Mouse (Mus musculus): ENCODE measurements around the gene Capn13. TPM values are rescaled to one million over a fixed set of nuclear protein-coding genes. Genes with fewer than 3 reads are reported as not detected.
"Not testable (repeated sequence)": the region's sequence is repeated elsewhere in the genome, so short reads cannot be mapped to it uniquely, and the experiment has no call there.

Capn13 gene
- total and polyA plus RNA-seq, 2 experiments from 2014 or later, result 0.09 TPM; not detected in 1

DNA sequence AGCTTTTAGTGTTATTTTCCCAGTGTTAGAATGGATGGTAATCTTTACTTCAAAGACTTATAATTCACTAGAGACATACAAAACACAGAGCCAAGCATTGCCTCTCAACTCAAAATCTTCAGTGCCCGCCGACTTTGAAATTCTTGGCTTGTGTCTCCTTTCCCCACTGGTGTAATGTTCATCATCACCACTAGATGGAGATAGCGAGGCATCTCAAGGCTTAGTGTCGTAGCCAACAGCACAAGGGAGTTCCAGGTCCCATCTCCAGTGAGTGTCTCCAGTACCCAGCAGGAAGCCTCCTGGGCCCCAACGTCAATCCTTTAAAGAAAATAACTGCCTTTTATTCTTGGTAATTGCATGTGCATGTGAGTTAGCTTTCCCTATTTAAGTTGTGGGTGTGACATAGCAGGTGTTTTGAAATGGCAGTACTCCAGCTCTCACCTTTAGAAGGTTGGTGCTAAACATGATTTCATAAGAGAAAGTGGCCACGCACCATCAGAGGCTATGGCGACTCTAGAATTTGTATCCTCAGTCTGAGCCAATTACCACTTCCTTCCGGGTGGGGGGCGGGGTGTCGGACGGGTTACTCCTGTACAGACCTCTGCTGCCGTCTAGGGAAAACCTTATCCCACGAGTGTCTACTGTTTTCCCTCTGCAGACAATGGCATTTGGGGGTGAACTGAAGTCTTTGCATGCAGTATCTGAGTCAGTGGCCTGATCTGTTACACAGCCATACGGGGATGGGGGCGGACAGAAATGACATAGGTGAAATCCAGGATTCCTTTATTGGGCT is 99.2 kb downstream of the Capn13 start:
- H3K36me3 ChIP-seq (ENCODE audit: insufficient read depth, low read length), result no peaks in the 10 kb centered on the region
- no peak overlapping the region for H3K4me3 ChIP-seq (ENCODE audit: low read depth, low read length)
- ATAC-seq (ENCODE audit: low FRiP score) (peak; percentile 39; the same call in 1 of the 2 replicates), DNase-seq (ENCODE audit: low spot score) (peak; percentile 87)
- no peak overlapping the region for H3K9ac ChIP-seq (replicated peaks; ENCODE audit: low read length, poor library complexity, severe bottlenecking)
- H3K4me1 ChIP-seq (ENCODE audit: insufficient read depth, low read length), result no peaks in the 10 kb centered on the region; the same call in 1 of the 2 replicates
- H3K4me2 ChIP-seq (ENCODE audit: low read depth, low read length, poor library complexity, severe bottlenecking), result no peak overlapping the region
- 39% methylated on average over 15 of the region's 15 CpGs for WGBS
- TF ChIP-seq CTCF (IDR thresholded peaks at IDR 0.05), result peak; percentile 98
- no peaks in the 10 kb centered on the region for H3K27me3 ChIP-seq (ENCODE audit: insufficient read depth, low read length)
- no peaks in the 10 kb centered on the region for H3K9me3 ChIP-seq (ENCODE audit: low read length)
- no peak overlapping the region for H3K27ac ChIP-seq (ENCODE audit: low read depth, low read length)

- Histone ChIP-seq H3K4me1 (ENCODE audit: insufficient read depth, low read length) (no peaks in the 10 kb centered on the region; the same call in 1 of the 2 replicates), H3K9ac (replicated peaks; ENCODE audit: low read length, poor library complexity, severe bottlenecking) (no peak overlapping the region), H3K4me2 (ENCODE audit: low read depth, low read length, poor library complexity, severe bottlenecking) (no peak overlapping the region), H3K27me3 (ENCODE audit: insufficient read depth, low read length) (no peaks in the 10 kb centered on the region), H3K4me3 (ENCODE audit: low read depth, low read length) (no peak overlapping the region), H3K27ac (ENCODE audit: low read depth, low read length) (no peak overlapping the region), H3K9me3 (ENCODE audit: low read length) (no peaks in the 10 kb centered on the region), H3K36me3 (ENCODE audit: insufficient read depth, low read length) (no peaks in the 10 kb centered on the region)
- no peak for TF ChIP-seq CTCF (IDR thresholded peaks at IDR 0.05)
- ATAC-seq (ENCODE audit: low FRiP score) (no peak), DNase-seq (ENCODE audit: low spot score) (no peak)
- 78% methylated on average over 7 of the region's 7 CpGs for WGBS
Measured at GRCm38 (mm10) chr17:73300147-73300880, 100.4 kb downstream of the Capn13 start.

- no peaks in the 10 kb centered on the region for H3K27me3 ChIP-seq (ENCODE audit: insufficient read depth, low read length)
- no peaks in the 10 kb centered on the region for H3K36me3 ChIP-seq (ENCODE audit: insufficient read depth, low read length)
- H3K4me1 ChIP-seq (ENCODE audit: insufficient read depth, low read length), result no peaks in the 10 kb centered on the region; the same call in 1 of the 2 replicates
- DNase-seq (ENCODE audit: low spot score) (no peak), ATAC-seq (ENCODE audit: low FRiP score) (no peak)
- H3K4me2 ChIP-seq (ENCODE audit: low read depth, low read length, poor library complexity, severe bottlenecking), result no peak overlapping the region
- no peak overlapping the region for H3K9ac ChIP-seq (replicated peaks; ENCODE audit: low read length, poor library complexity, severe bottlenecking)
- H3K4me3 ChIP-seq (ENCODE audit: low read depth, low read length), result no peak overlapping the region
- WGBS, result 92% methylated on average over 6 of the region's 6 CpGs
- H3K9me3 ChIP-seq (ENCODE audit: low read length), result no peaks in the 10 kb centered on the region
- no peak for TF ChIP-seq CTCF (IDR thresholded peaks at IDR 0.05)
- no peak overlapping the region for H3K27ac ChIP-seq (ENCODE audit: low read depth, low read length)
Measured at GRCm38 (mm10) chr17:73298981-73299380, 101.7 kb downstream of the Capn13 start.

DNA sequence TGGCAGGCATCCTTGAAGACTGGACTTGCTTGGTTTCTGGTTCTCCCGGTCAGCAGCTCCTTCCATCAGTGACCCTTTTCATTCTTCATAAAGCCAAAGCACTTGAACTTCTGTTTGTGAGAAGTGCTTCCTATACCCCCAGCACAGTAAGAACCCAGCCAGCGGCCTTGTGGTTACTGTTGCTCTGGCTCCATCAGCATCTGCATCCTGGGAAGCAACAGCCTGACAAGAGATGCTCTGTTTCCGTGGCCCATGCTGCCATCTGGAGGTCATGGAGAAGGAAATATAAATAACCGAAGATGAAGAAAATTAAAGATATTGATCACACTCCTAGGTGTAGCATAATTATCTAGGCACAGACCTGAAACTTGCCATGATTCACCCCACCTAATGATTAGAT is 103.8 kb downstream of the Capn13 start:
- Histone ChIP-seq H3K27me3 (ENCODE audit: insufficient read depth, low read length) (no peaks in the 10 kb centered on the region), H3K9me3 (ENCODE audit: low read length) (no peaks in the 10 kb centered on the region), H3K9ac (replicated peaks; ENCODE audit: low read length, poor library complexity, severe bottlenecking) (no peak overlapping the region), H3K4me1 (ENCODE audit: insufficient read depth, low read length) (no peaks in the 10 kb centered on the region; the same call in 1 of the 2 replicates), H3K36me3 (ENCODE audit: insufficient read depth, low read length) (no peaks in the 10 kb centered on the region), H3K4me2 (ENCODE audit: low read depth, low read length, poor library complexity, severe bottlenecking) (no peak overlapping the region), H3K4me3 (ENCODE audit: low read depth, low read length) (no peak overlapping the region), H3K27ac (ENCODE audit: low read depth, low read length) (no peak overlapping the region)
- TF ChIP-seq CTCF (IDR thresholded peaks at IDR 0.05), result peak; percentile 91
- WGBS, result 29% methylated on average over 4 of the region's 4 CpGs
- ATAC-seq (ENCODE audit: low FRiP score), result peak; percentile 50; the same call in 1 of the 2 replicates
- DNase-seq (ENCODE audit: low spot score), result peak; percentile 90

DNA sequence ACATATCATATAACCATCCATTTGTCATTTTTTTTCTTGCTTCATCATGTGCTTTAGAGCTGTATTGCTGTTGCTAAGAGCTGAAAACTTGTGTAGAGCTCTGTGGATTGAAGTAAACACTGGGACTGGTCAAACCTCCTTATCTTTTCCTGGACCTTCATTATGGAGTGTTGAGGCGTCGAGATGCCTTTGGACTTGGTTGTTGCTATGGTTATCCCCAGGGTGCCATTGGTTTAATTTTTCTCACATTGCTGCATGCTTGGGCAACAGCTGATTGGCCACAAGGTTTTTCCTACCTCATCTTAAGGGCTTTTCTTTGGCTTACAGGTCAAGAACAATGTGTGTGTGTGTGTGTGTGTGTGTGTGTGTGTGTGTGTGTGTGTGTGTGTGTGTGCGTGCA is 107.4 kb downstream of the Capn13 start:
- Histone ChIP-seq H3K36me3 (ENCODE audit: insufficient read depth, low read length) (no peaks in the 10 kb centered on the region), H3K4me2 (ENCODE audit: low read depth, low read length, poor library complexity, severe bottlenecking) (no peak overlapping the region), H3K4me1 (ENCODE audit: insufficient read depth, low read length) (no peaks in the 10 kb centered on the region), H3K27ac (ENCODE audit: low read depth, low read length) (no peak overlapping the region), H3K4me3 (ENCODE audit: low read depth, low read length) (no peak overlapping the region), H3K9me3 (ENCODE audit: low read length) (no peaks in the 10 kb centered on the region), H3K27me3 (ENCODE audit: insufficient read depth, low read length) (no peaks in the 10 kb centered on the region), H3K9ac (replicated peaks; ENCODE audit: low read length, poor library complexity, severe bottlenecking) (no peak overlapping the region)
- no peak for ATAC-seq (ENCODE audit: low FRiP score)
- DNase-seq (ENCODE audit: low spot score), result no peak
- WGBS, result 79% methylated on average over 3 of the region's 3 CpGs
- no peak for TF ChIP-seq CTCF (IDR thresholded peaks at IDR 0.05)

DNA sequence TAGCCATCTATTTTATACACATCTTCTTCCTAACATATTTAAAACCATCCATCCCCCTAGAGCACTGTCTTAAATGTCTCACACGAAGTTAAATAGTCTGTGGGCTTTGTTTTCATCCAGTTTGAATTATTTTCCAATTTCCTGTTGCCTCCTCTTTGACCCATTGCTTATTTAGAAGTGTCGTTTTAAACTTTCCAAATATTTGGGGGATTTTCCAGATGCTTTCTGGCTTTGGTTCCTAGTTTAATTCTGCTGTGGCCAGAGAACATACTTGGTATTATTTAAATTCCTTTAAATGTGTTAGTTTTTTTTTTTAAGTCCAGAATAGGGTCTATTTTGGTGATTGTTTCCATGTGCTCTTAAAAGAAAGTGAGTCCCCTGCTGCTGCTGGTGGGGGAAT is 116.4 kb downstream of the Capn13 start:
- 64% methylated on average over 2 of the region's 2 CpGs for WGBS

GRCm38 (mm10) chr17:73282702-73283101 is 118.0 kb downstream of the Capn13 start:
- DNase-seq (ENCODE audit: low spot score); H3K9me3 ChIP-seq (ENCODE audit: low read length); H3K4me3 ChIP-seq (ENCODE audit: low read depth, low read length); H3K9ac ChIP-seq (replicated peaks; ENCODE audit: low read length, poor library complexity, severe bottlenecking); H3K4me1 ChIP-seq (ENCODE audit: insufficient read depth, low read length); H3K27me3 ChIP-seq (ENCODE audit: insufficient read depth, low read length); H3K4me2 ChIP-seq (ENCODE audit: low read depth, low read length, poor library complexity, severe bottlenecking); ATAC-seq (ENCODE audit: low FRiP score); H3K36me3 ChIP-seq (ENCODE audit: insufficient read depth, low read length); H3K27ac ChIP-seq (ENCODE audit: low read depth, low read length): not testable (repeated sequence)
- WGBS, result 43% methylated on average over 6 of the region's 6 CpGs

More for the DNA sequence above, 116.4 kb downstream of the Capn13 start:
- H3K36me3 ChIP-seq (ENCODE audit: insufficient read depth, low read length), result no peaks in the 10 kb centered on the region
- no peak for DNase-seq (ENCODE audit: low spot score)
- no peaks in the 10 kb centered on the region for H3K27me3 ChIP-seq (ENCODE audit: insufficient read depth, low read length)
- no peaks in the 10 kb centered on the region for H3K9me3 ChIP-seq (ENCODE audit: low read length)
- H3K4me3 ChIP-seq (ENCODE audit: low read depth, low read length), result no peak overlapping the region
- no peak overlapping the region for H3K27ac ChIP-seq (ENCODE audit: low read depth, low read length)
- ATAC-seq (ENCODE audit: low FRiP score), result no peak
- H3K4me1 ChIP-seq (ENCODE audit: insufficient read depth, low read length), result no peaks in the 10 kb centered on the region
- H3K9ac ChIP-seq (replicated peaks; ENCODE audit: low read length, poor library complexity, severe bottlenecking), result no peak overlapping the region
- no peak for TF ChIP-seq CTCF (IDR thresholded peaks at IDR 0.05)
- H3K4me2 ChIP-seq (ENCODE audit: low read depth, low read length, poor library complexity, severe bottlenecking), result no peak overlapping the region

Data from midbrain, postnatal 0 days (tissue).